Mouse (Mus musculus) thymus, adult 18-20 months (tissue): ENCODE data around the gene Olfr403.
"Not testable (repeated sequence)": the region's sequence is repeated elsewhere in the genome, so short reads cannot be mapped to it uniquely, and the experiment has no call there.

Experiments
- DNase-seq, 2 experiments: peaks; one replicate each; pipeline ENCODE4 v3.0.0; 2022; ENCODE audit warnings: mixed read lengths in 2 of 2

Gene Olfr403

DNA sequence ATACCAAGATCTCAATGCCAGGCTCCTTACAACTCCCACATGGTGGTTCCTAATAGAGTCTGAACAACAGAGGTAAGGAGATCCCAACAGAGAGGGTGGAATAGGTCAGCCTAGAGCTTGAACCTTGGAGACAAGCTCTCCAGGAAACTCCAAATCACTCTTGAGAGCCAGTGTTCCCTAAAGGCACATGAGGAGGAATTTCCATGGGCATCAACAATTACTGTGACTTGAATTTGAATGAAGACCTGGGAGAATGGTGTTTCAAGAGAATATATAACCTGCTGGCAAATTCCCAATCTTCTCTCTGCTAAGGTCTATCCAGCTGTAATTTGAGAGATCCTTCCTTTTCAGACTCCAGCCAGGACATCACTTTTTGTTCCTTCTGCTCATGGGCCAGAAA lies at the start of gene Olfr403:
TSS of gene Olfr403 (plus strand) at position 301 of the 400 bp plus-strand sequence.
- DNase-seq = no peak

DNA sequence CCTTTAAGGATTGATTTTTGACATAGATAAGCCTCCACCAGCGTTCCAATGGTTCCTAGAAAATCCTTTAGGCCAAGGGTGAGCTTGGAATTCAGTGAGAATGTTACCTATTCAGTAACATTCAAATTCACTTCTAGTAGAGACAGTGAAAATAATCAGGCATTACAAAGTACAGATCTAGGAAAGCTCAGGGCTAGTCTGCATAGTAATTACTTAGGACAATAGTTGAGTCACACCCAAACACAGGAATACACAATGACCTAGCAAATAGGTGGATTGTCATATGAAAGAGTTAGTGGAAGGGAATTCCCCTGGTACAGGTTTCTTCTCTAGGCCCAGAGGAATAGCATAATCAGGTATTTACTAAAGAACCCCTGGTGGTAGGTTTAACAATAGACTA lies 46.0 kb upstream of the Olfr403 start:
- not testable (repeated sequence) for DNase-seq

DNA sequence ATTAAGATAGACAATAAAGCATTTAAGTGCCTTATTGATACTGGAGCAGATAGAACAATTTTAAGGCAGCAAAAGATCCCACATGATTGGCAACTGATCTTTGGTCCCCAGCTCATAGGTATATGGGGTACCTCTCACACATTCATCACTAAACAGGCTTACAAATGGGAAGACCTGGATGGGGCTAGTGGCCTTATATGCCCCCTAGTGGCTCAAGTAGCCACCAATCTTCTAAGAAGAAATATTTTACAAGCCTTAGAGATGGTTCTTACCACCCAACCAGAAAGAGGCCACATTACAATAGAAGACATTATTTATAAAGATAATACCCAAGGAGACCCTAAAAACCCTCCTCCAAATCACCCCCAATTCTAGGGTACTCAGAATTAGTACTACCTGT lies 40.2 kb upstream of the Olfr403 start:
- DNase-seq = no peak

DNA sequence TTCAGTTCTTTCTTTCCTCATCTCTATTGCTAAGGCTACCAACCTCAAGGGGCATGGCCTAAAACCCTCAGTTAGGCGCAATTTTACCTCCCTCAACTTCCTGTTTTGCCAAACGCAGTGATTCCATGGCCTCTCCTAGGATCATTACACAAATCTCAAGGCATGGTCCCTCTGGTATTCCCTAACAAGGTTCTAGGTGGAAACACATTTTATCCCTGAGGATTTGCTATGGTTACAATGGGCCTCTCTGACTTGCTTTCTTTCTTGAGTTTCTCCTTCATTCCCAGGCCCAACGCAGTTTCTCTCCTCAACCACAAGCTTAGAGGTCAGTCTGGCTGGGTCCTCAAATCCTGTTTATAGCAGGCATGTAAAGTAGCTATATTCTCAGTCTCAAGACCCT lies 32.8 kb upstream of the Olfr403 start, which contains the start of gene Olfr402:
TSS of gene Olfr402 (plus strand) at position 301 of the 400 bp plus-strand sequence.
- DNase-seq = no peak

DNA sequence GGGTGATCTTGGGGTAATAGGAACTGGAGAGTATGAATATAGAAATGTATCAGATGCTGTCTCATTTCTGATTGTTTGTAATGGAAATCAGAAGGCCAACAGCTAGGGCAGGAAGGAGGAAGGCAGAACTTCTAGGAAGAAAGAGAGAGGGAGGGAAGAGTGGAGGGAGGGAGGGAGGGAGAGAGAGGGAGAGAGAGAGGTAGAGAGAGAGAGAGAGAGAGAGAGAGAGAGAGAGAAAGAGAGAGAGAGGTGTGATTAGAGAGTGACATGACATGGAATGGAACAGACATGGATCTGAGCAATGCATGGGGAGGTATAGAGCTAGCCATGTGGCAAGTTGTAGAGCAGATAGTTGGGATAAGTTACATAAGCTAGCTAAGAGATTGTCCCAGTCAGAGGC lies 17.3 kb upstream of the Olfr403 start:
- DNase-seq = no peak

DNA sequence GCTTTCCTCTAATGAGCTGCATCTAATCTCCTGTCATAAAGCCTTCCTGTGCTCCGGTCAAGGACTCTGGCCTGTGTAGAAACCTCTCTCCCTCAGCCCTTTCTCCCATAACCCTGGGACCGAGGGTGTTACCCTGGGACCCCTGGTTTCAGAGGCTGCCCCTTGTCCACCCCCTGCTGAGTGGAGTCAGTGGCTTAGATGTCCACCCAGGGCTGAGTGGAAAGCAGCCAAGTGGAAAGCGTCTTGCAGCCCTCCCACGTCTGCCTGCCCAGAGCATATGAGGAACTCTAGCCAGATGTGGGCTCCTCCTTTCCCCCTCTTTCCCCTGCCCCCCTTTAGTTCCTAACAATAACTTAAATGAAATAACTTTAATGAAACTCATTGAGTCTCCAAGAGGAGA lies 2.9 kb upstream of the Olfr403 start:
- DNase-seq = no peak

DNA sequence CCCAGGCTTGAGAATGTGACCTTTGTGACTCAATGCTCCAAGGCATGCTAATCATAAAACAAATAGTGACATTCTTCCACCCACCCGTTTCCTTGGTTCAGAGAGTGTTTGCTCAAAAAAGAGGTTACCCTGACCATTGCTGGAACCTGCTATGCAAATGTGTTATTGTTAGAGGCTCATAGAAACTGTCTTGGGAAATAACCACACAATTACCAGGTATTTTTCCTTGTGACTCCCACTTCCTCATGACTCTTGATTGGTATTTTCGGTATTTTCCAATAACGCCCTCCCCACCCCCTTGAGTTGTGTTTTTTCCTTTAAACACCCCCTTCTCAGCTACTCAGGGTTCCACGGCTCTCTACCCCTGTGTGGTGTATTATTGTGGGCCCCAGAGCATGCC lies 2.3 kb upstream of the Olfr403 start:
- no peak for DNase-seq

DNA sequence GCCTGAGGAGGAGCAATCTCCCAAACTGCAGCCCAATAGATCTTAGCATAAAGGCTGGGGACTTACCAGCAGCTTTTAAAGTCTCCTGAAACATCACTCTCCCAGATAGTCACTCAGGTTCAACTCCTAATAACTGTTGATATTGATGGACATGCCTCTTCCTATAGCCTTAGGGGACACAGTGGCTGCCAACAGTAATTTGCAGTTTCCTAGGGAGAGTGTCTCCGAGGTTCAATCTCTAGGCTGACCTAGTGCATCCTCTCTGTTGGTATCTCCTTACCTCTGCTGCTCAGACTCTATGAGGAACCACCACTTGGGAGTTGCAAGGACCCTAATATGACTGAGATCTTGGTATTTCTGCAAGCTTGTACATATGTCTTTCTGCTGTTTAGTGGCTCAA lies 25.2 kb downstream of the Olfr403 start, which contains the start of gene Olfr43:
TSS of gene Olfr43 (minus strand) at position 101 of the 400 bp plus-strand sequence.
- DNase-seq = no peak

DNA sequence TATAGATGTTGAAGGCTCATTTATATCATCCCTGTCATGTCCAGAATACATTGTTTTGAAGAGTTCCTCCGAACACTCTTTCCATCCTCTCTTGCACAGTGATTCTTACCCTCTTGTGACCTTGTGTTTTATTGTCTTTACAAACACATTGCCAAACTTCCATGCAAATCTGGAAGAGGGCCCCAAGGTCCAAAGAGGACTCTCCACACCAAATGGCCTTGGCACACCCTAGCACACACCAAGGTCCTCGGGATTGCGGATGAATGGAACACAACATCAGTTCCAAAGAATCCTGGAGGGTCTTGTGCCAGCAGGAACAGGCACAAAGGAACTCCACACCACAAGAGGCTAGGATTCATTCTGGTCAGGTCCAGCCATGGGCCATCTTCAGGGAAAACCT lies 55.2 kb downstream of the Olfr403 start:
- DNase-seq = no peak
